Mouse (Mus musculus) megakaryocyte, adult 5-6 weeks (primary cell): Measurements from ENCODE around the gene Rsph1. TPM values are rescaled to one million over a fixed set of nuclear protein-coding genes. Genes with fewer than 3 reads are reported as not detected.
A peak's percentile ranks its signal among the peaks of the same experiment; 100 is the strongest.

Experiments
- ATAC-seq: 2 replicates; pipeline ENCODE4 v1.8.0; 2016; ENCODE audit warnings: mild to moderate bottlenecking, inconsistent platforms; ENCODE audit not compliant: poor library complexity, severe bottlenecking
- total RNA-seq, 2 experiments: library from RNA; stranded (forward) in 1 of 2; stranded (reverse) in 1 of 2; fragments of 153-499, 151-499 nt in 1 of 2; fragments of 221-1000, 200-1000 nt in 1 of 2; gene quantifications; 2 replicates each; pipeline versions ENCODE4 v1.2.3 to v1.2.4; 2015 to 2017

The Rsph1 gene
- total RNA-seq, 2 experiments from 2014 or later = 0.36 to 0.66 TPM

- peak; percentile 78 for ATAC-seq
Observed at GRCm38 (mm10) chr17:31216068-31216955, 60.9 kb downstream of the Rsph1 start.

- ATAC-seq = no peak
Observed at GRCm38 (mm10) chr17:31211881-31212280, 65.3 kb downstream of the Rsph1 start.

GRCm38 (mm10) chr17:31210299-31210698, 66.9 kb downstream of the Rsph1 start:
- 0 out of 2 replicates have a peak, but pooled peaks have one; percentile 15 for ATAC-seq

- no peak for ATAC-seq
Observed at GRCm38 (mm10) chr17:31209376-31209930, 67.7 kb downstream of the Rsph1 start.

GRCm38 (mm10) chr17:31208654-31209053, 68.5 kb downstream of the Rsph1 start:
- ATAC-seq = peak; percentile 53

GRCm38 (mm10) chr17:31207771-31208334, 69.3 kb downstream of the Rsph1 start, which contains the start of gene Ubash3a:
TSS of gene Ubash3a (plus strand) at chr17:31207873.
- peak; percentile 58 for ATAC-seq

Other genes starting within 250 kb of the Rsph1 start
- 13.2 and 20.1 TPM in 2 replicates for gene Abcg1, start 219.7 kb downstream of the Rsph1 start, total RNA-seq (2015)
- 19.2 and 23.7 TPM in 2 replicates for gene Abcg1, start 219.7 kb downstream of the Rsph1 start, total RNA-seq (2017)
- not detected in 2 replicates for gene Tff3, start 147.7 kb downstream of the Rsph1 start, total RNA-seq (2015)
- gene Tff3, start 147.7 kb downstream of the Rsph1 start, total RNA-seq (2017) = not detected in 2 replicates
- gene Tff2, start 133.1 kb downstream of the Rsph1 start, total RNA-seq (2015) = not detected in 2 replicates
- not detected in 2 replicates for gene Tff2, start 133.1 kb downstream of the Rsph1 start, total RNA-seq (2017)
- not detected in 2 replicates for gene Tff1, start 112.1 kb downstream of the Rsph1 start, total RNA-seq (2015)
- gene Tff1, start 112.1 kb downstream of the Rsph1 start, total RNA-seq (2017) = not detected in 2 replicates
- gene Tmprss3, start 78.4 kb downstream of the Rsph1 start, total RNA-seq (2015) = 0.23 and 0.56 TPM in 2 replicates
- gene Tmprss3, start 78.4 kb downstream of the Rsph1 start, total RNA-seq (2017) = 0.16 and 0.26 TPM in 2 replicates
- gene Ubash3a, start 69.5 kb downstream of the Rsph1 start, total RNA-seq (2015) = 2.6 and 6.2 TPM in 2 replicates
- 3.9 and 5.0 TPM in 2 replicates for gene Ubash3a, start 69.5 kb downstream of the Rsph1 start, total RNA-seq (2017)
- 6.3 and 8.1 TPM in 2 replicates for gene Slc37a1, start 9.4 kb upstream of the Rsph1 start, total RNA-seq (2015)
- 3.9 and 10.6 TPM in 2 replicates for gene Slc37a1, start 9.4 kb upstream of the Rsph1 start, total RNA-seq (2017)
- gene Pde9a, start 108.8 kb upstream of the Rsph1 start, total RNA-seq (2015) = not detected in 2 replicates
- gene Pde9a, start 108.8 kb upstream of the Rsph1 start, total RNA-seq (2017) = 0.29 TPM in 1 of 2 replicates, not detected in the other
- gene Wdr4, start 242.6 kb upstream of the Rsph1 start, total RNA-seq (2015) = 2.8 and 3.4 TPM in 2 replicates
- 3.7 and 7.3 TPM in 2 replicates for gene Wdr4, start 242.6 kb upstream of the Rsph1 start, total RNA-seq (2017)
- gene Ndufv3, start 242.7 kb upstream of the Rsph1 start, total RNA-seq (2015) = 92.8 and 95.7 TPM in 2 replicates
- gene Ndufv3, start 242.7 kb upstream of the Rsph1 start, total RNA-seq (2017) = 215 and 217 TPM in 2 replicates